Mouse (Mus musculus) MEL (cell line): Measurements from ENCODE around the gene Stx3. TPM values are rescaled to one million over a fixed set of nuclear protein-coding genes. Genes with fewer than 3 reads are reported as not detected.

Experiments
- EP300 ChIP-seq, 2 experiments: IDR thresholded peaks; 2 replicates each; pipeline ENCODE4 v1.6.1; 2011; ENCODE audit warnings: improper control_type of control experiment in 2 of 2, low read length in 2 of 2, low read depth in 1 of 2, mild to moderate bottlenecking in 1 of 2
- JUND ChIP-seq: IDR thresholded peaks from 2 replicates; pipeline ENCODE4 v1.6.1; 2011; ENCODE audit warnings: low read depth, mild to moderate bottlenecking, improper control_type of control experiment, low read length
- polyA plus RNA-seq, 2 experiments: library from polyadenylated mRNA; stranded (reverse) in 1 of 2; unstranded in 1 of 2; fragments of >175 nt in 1 of 2; fragments of >200 nt in 1 of 2; gene quantifications; 2 replicates each; pipeline versions ENCODE4 v1.2.1 to v1.2.4; 2012; ENCODE audit warnings: low replicate concordance in 2 of 2, low read depth in 1 of 2; ENCODE audit not compliant: insufficient read length in 2 of 2, insufficient read depth in 1 of 2, missing spikeins in 1 of 2
- total RNA-seq: library from RNA; depleted of rRNA; stranded (reverse); fragments of 300-350 nt; gene quantifications from 2 replicates; pipeline ENCODE4 v1.2.3, GENCODE M21; 2012; rRNA removed

Gene Stx3
- total and polyA plus RNA-seq, 3 experiments: 0.73 to 3.0 TPM; not detected in 1

DNA sequence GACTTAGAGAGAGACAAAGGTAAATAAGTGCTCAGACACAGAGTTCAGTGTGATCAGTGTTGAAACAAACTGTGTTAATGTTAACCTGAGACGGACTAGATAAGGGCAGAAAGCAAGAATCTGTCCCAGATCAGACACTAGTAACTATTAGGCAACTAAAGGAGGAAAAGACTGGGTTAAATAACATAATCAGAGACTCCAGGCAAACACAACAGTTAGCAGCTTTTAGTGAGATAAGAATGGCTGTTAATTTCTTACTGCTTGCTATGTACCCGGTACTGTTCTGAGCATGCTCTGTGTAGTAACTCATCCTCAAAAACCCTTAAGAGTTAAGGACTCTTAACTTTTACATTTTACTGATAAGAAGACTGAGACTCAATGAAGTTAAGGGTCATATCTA is 93.3 kb downstream of the Stx3 start (continued):
- TF ChIP-seq EP300 (IDR thresholded peaks at IDR 0.05; ENCODE audit: low read depth in 1 of 2, low read length in 2 of 2): peak; percentile 93 to 95
- no peak for TF ChIP-seq JUND
- TF ChIP-seq, all 39 proteins: peak for 9

Other genes starting within 250 kb of the Stx3 start
- gene Ms4a6d, start 214.6 kb downstream of the Stx3 start, total RNA-seq: not detected in 2 replicates
- gene Ms4a6d, start 214.6 kb downstream of the Stx3 start, polyA plus RNA-seq: not detected
- 1.5 and 3.1 TPM in 2 replicates for gene Ms4a2, start 195.7 kb downstream of the Stx3 start, total RNA-seq
- under 1 TPM in 1 of 2 experiments, not detected in 1; 0.32 TPM for gene Ms4a2, start 195.7 kb downstream of the Stx3 start, polyA plus RNA-seq
- gene Ms4a3, start 178.6 kb downstream of the Stx3 start, total RNA-seq: 0.88 and 1.0 TPM in 2 replicates
- gene Ms4a3, start 178.6 kb downstream of the Stx3 start, polyA plus RNA-seq: 1 to 10 TPM in 1 of 2 experiments, not detected in 1; 1.0 TPM
- gene Oosp2, start 158.8 kb downstream of the Stx3 start, total RNA-seq: not detected in 2 replicates
- not detected for gene Oosp2, start 158.8 kb downstream of the Stx3 start, polyA plus RNA-seq
- not detected in 2 replicates for gene Oosp1, start 128.3 kb downstream of the Stx3 start, total RNA-seq
- gene Oosp1, start 128.3 kb downstream of the Stx3 start, polyA plus RNA-seq: not detected
- gene Oosp3, start 122.3 kb downstream of the Stx3 start, total RNA-seq: not detected in 2 replicates
- gene Oosp3, start 122.3 kb downstream of the Stx3 start, polyA plus RNA-seq: not detected
- gene Gif, start 71.8 kb downstream of the Stx3 start, total RNA-seq: not detected in 2 replicates
- not detected for gene Gif, start 71.8 kb downstream of the Stx3 start, polyA plus RNA-seq
- gene Mrpl16, start 49.0 kb downstream of the Stx3 start, total RNA-seq: 58.3 and 59.6 TPM in 2 replicates
- 10 to 100 TPM in 1 of 2 experiments, not detected in 1; 46.8 TPM for gene Mrpl16, start 49.0 kb downstream of the Stx3 start, polyA plus RNA-seq
- not detected in 2 replicates for gene Olfr1417, start 19.8 kb upstream of the Stx3 start, total RNA-seq
- gene Olfr1417, start 19.8 kb upstream of the Stx3 start, polyA plus RNA-seq: not detected
- 0.03 TPM in 1 of 2 replicates, not detected in the other for gene Olfr1418, start 41.7 kb upstream of the Stx3 start, total RNA-seq
- gene Olfr1418, start 41.7 kb upstream of the Stx3 start, polyA plus RNA-seq: not detected
- not detected in 2 replicates for gene Olfr1419, start 55.7 kb upstream of the Stx3 start, total RNA-seq
- not detected for gene Olfr1419, start 55.7 kb upstream of the Stx3 start, polyA plus RNA-seq
- not detected in 2 replicates for gene Olfr1420, start 67.2 kb upstream of the Stx3 start, total RNA-seq
- under 1 TPM in 1 of 2 experiments, not detected in 1; 0.03 TPM for gene Olfr1420, start 67.2 kb upstream of the Stx3 start, polyA plus RNA-seq
- 5.4 and 6.1 TPM in 2 replicates for gene Patl1, start 93.0 kb upstream of the Stx3 start, total RNA-seq
- 10 to 100 TPM in 1 of 2 experiments, not detected in 1; 33.5 TPM for gene Patl1, start 93.0 kb upstream of the Stx3 start, polyA plus RNA-seq
- 16.4 and 16.5 TPM in 2 replicates for gene Osbp, start 146.5 kb upstream of the Stx3 start, total RNA-seq
- 10 to 100 TPM; 38.8 to 64.6 TPM for gene Osbp, start 146.5 kb upstream of the Stx3 start, polyA plus RNA-seq
- gene Olfr1423, start 221.9 kb upstream of the Stx3 start, total RNA-seq: 0.04 TPM in 1 of 2 replicates, not detected in the other
- gene Olfr1423, start 221.9 kb upstream of the Stx3 start, polyA plus RNA-seq: under 1 TPM in 1 of 2 experiments, not detected in 1; 0.25 TPM
- gene Olfr1424, start 243.3 kb upstream of the Stx3 start, total RNA-seq: not detected in 2 replicates
- not detected for gene Olfr1424, start 243.3 kb upstream of the Stx3 start, polyA plus RNA-seq